Mouse (Mus musculus) thymus, postnatal 0 days (tissue): ENCODE data around the gene Cryzl2. TPM values are rescaled to one million over a fixed set of nuclear protein-coding genes. Genes with fewer than 3 reads are reported as not detected.

ENCODE experiments used
- DNase-seq: peaks from one replicate; pipeline ENCODE4 v3.0.0-alpha.2; 2015; ENCODE audit warnings: low spot score
- polyA plus RNA-seq: library from polyadenylated mRNA; unstranded; fragments of >200 nt; fragmentation: Nextera tagmentation; extraction: Ambion mirVana; gene quantifications from 2 replicates; pipeline ENCODE4 v1.2.1, GENCODE M21; 2015

The Cryzl2 gene
- polyA plus RNA-seq, 1 experiment from 2014 or later: 10.5 TPM

DNA sequence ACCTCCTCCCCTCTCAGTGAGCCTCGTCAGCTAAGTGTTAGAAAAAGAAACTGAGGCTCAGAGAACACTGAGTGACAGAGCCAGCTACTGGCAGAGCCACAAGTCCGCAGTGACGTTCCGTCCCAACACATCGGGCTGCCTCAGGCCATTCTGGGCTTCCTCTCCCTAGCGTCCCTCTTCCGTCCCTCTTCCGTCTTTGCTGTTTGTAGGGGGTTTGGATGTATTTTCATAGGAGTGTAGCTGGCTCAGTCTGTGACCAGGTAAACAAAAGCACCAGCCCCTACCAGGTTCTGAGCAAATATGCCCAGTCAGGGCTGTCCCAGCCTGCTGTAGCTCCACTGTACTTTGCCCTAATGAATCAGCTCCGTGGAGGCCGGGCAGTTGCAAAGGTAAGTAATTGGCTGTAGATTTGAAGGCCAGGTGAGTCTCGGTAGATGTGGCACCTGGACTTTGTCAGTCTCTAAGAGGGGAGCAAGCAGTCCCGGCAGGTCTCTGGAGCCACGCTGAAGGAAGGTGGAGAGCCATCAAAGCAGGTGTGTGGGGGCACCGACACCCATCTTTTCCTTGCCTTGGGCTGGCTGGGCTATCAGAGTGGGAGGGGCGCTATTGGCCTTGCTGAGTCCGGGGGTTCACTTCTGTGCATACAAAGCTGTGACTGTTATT is 67.4 kb downstream of the Cryzl2 start:
- no peak for DNase-seq

DNA sequence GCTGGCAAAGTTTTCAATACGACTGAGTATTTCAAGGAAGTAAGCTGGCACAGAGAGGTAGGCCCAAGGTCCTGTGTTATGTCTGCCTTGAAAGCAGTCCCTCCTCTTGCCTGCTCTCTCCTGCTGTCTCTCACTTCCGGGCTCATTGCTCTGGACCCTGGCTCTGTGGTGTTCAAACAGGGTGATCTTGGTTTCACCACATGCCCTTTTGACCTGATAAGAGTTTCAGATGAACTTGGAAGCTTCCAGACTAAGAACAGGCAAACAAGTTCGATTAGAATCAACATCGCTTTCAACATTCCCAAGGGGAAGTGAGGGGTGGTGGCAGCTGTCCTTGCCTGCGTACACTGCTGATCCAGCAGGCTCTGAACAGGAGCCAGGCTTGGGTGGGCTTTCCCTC is 68.2 kb downstream of the Cryzl2 start:
- DNase-seq: no peak

DNA sequence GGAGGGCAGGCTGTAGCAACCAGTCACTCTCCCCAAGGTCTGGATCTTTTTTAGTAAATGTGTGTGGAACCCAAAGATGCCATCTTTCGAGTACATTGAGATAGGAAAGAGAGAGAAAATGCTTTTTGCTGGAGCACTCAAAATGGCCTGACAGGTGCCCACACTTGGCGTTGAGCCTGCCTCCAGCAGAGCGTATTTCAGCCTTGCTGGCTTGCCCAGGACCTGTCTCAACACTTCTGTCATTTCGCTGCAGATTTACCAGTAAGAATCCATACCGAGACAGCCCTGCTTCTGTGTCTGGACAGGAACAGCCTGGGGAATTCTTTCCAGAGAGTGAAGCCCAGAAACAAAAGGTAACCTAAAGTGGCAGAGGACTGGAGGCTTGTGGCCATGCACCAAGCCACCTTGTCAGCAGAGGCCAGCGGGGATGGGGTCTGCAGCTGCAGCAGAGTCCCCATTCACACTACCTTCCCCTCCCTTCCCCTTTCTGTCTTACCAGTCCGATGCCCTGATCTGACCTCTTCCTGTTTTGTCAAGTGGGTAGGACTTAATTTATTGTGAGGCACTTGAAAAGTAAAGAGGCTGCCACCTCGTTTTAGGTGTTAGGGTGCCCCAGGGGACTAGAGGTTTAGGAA is 74.6 kb downstream of the Cryzl2 start:
- DNase-seq: no peak

DNA sequence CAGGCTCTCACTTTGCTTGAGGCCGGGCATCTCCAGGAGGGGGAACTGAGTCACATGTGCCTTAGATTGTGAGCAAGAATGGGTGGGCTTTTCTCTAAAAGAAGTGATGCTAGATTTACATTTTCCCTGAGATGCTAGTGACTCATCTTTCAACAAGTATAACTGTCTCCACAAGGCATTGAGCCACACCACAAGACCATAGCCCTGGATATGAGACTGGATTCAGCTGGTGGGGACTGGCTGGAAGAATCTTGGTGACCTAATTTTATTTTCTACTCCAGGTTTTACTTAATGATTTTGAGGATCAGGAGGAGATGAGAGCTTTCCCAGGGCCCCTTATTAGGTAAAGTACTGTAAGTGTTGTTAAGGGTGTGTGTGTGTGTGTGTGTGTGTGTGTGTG is 77.2 kb downstream of the Cryzl2 start:
- DNase-seq: no peak

DNA sequence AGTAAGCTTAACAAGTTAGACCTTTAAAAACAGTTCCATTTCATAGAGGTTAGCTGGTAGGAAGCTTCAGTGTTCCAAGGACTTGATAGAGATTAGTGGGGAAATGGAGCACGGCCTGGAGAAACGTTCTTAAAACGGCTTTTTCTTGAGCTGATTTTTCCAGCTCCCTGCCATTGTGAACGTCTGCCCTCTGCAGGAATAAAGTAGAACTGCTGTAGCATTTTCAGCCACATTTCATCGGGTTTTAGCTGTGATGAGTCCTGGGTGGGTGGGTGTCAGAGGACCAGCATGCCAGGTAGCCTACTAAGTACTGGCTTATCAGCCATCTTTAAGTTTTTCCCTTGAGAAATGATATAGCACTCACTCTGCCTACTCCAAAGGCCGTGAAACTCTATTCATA is 78.1 kb downstream of the Cryzl2 start:
- peak; percentile 38 for DNase-seq

DNA sequence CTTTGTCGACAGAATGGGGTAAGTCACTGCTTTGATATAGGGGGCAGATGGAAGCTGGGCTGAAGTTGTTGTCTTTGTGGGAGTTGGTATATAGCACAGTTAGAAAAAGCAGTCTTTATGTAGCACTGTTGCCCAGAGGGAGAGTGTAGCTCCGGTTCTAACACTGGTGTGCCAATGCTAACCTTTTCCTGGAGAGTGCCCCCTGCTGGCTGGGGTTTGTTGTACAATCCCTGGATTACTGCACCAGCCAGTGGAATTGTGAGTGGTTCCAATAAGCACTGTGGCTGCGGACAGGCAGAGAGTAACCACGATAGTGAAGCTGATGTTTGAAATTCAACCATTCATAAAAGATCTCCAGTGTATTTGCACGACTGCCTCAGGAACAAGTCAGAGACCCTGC is 79.3 kb downstream of the Cryzl2 start:
- peak; percentile 25 for DNase-seq

Other genes with a start within 250 kb of the Cryzl2 start
- gene Rasal2, start 46.0 kb upstream of the Cryzl2 start, polyA plus RNA-seq: 2.4 and 3.9 TPM in 2 replicates
- gene Sec16b, start 48.2 kb downstream of the Cryzl2 start, polyA plus RNA-seq: 0.29 and 0.44 TPM in 2 replicates